Mouse (Mus musculus): ENCODE data around the gene Prdm5. TPM values are rescaled to one million over a fixed set of nuclear protein-coding genes. Genes with fewer than 3 reads are reported as not detected.

The Prdm5 gene
- polyA plus RNA-seq, 1 experiment from 2014 or later, result 12.5 TPM

GRCm38 (mm10) chr6:65969386-65970111, 190.8 kb downstream of the Prdm5 start:
- Histone ChIP-seq H3K27me3 (replicated peaks) (no peaks in the 10 kb centered on the region), H3K27ac (no peak overlapping the region), H3K9ac (no peak overlapping the region), H3K4me3 (replicated peaks) (no peak overlapping the region), H3K4me1 (replicated peaks) (no peaks in the 10 kb centered on the region), H3K9me3 (no peaks in the 10 kb centered on the region), H3K4me2 (replicated peaks) (no peak overlapping the region), H3K36me3 (no peaks in the 10 kb centered on the region)
- WGBS, result 69% methylated on average over 6 of the region's 6 CpGs
- ATAC-seq, result no peak

GRCm38 (mm10) chr6:65970410-65970809, 191.6 kb downstream of the Prdm5 start:
- Histone ChIP-seq H3K9me3 (no peaks in the 10 kb centered on the region), H3K4me1 (replicated peaks) (no peaks in the 10 kb centered on the region), H3K4me3 (replicated peaks) (no peak overlapping the region), H3K36me3 (no peaks in the 10 kb centered on the region), H3K27ac (no peak overlapping the region), H3K9ac (no peak overlapping the region), H3K27me3 (replicated peaks) (no peaks in the 10 kb centered on the region), H3K4me2 (replicated peaks) (no peak overlapping the region)
- 83% methylated on average over 9 of the region's 9 CpGs for WGBS
- ATAC-seq, result no peak

Other genes with a start within 250 kb of the Prdm5 start
- 1.5 and 1.7 TPM in 2 replicates for gene Ndnf, start 107.4 kb upstream of the Prdm5 start, polyA plus RNA-seq (2015; fragmentation: Nextera tagmentation; extraction: Ambion mirVana)
- gene 4930544G11Rik, start 173.6 kb downstream of the Prdm5 start, polyA plus RNA-seq (2015; fragmentation: Nextera tagmentation; extraction: Ambion mirVana), result not detected in 2 replicates